Mouse (Mus musculus) adrenal gland, adult 2 months (tissue): ENCODE measurements around the gene Fa2h. TPM values are rescaled to one million over a fixed set of nuclear protein-coding genes. Genes with fewer than 3 reads are reported as not detected.
A peak's percentile ranks its signal among the peaks of the same experiment; 100 is the strongest.

Experiments
- DNase-seq: peaks from one replicate; pipeline ENCODE4 v3.0.0; 2021
- long read RNA-seq: library from polyadenylated mRNA; stranded (forward); transcript quantifications from one replicate; pipeline ENCODE4 v2.0.0, GENCODE M21; 2021
- polyA plus RNA-seq: library from polyadenylated mRNA; depleted of rRNA; stranded (reverse); fragments of >200 nt; gene quantifications from 2 replicates; pipeline ENCODE4 v1.2.3, GENCODE M21; 2012; rRNA removed
- total RNA-seq, 2 experiments: library from RNA; stranded (reverse); gene quantifications; 2 replicates each; pipeline ENCODE4 v1.2.3; 2021

The Fa2h gene
- total RNA-seq (1 to 10 TPM in 1 of 2 experiments, under 1 TPM in 1; 0.21 to 4.7 TPM), polyA plus RNA-seq (19.0 and 37.5 TPM in 2 replicates)
- long read RNA-seq, result 0 reads

GRCm38 (mm10) chr8:111393391-111394363 lies at the start of gene Fa2h:
TSS of gene Fa2h (minus strand) at chr8:111393824.
- DNase-seq, result peak; percentile 91

- peak; percentile 77 for DNase-seq
Measured at GRCm38 (mm10) chr8:111439189-111439588, 45.6 kb upstream of the Fa2h start.

GRCm38 (mm10) chr8:111435071-111435828 lies 41.6 kb upstream of the Fa2h start:
- DNase-seq, result peak; percentile 71

GRCm38 (mm10) chr8:111424646-111425045 lies 31.0 kb upstream of the Fa2h start:
- no peak for DNase-seq

GRCm38 (mm10) chr8:111424181-111424580 lies 30.6 kb upstream of the Fa2h start:
- DNase-seq, result peak; percentile 50

GRCm38 (mm10) chr8:111422614-111423013 lies 29.0 kb upstream of the Fa2h start:
- DNase-seq, result no peak

- no peak for DNase-seq
Measured at GRCm38 (mm10) chr8:111419171-111419570, 25.5 kb upstream of the Fa2h start.

- DNase-seq, result peak; percentile 27
Measured at GRCm38 (mm10) chr8:111418601-111419000, 25.0 kb upstream of the Fa2h start.

GRCm38 (mm10) chr8:111417222-111417621 lies 23.6 kb upstream of the Fa2h start:
- no peak for DNase-seq

GRCm38 (mm10) chr8:111403391-111403790 lies 9.8 kb upstream of the Fa2h start:
- peak; percentile 11 for DNase-seq

- DNase-seq, result no peak
Measured at GRCm38 (mm10) chr8:111391268-111391667, 2.4 kb downstream of the Fa2h start.

- no peak for DNase-seq
Measured at GRCm38 (mm10) chr8:111390837-111391236, 2.8 kb downstream of the Fa2h start.

- DNase-seq, result no peak
Measured at GRCm38 (mm10) chr8:111389581-111389980, 4.0 kb downstream of the Fa2h start.

- peak; percentile 24 for DNase-seq
Measured at GRCm38 (mm10) chr8:111385915-111386314, 7.7 kb downstream of the Fa2h start.

GRCm38 (mm10) chr8:111384628-111385027 lies 9.0 kb downstream of the Fa2h start:
- DNase-seq, result no peak

GRCm38 (mm10) chr8:111375192-111375591 lies 18.4 kb downstream of the Fa2h start:
- no peak for DNase-seq

- DNase-seq, result no peak
Measured at GRCm38 (mm10) chr8:111369711-111370110, 23.9 kb downstream of the Fa2h start.

- no peak for DNase-seq
Measured at GRCm38 (mm10) chr8:111367350-111367749, 26.3 kb downstream of the Fa2h start.

GRCm38 (mm10) chr8:111366610-111367234 lies 26.9 kb downstream of the Fa2h start:
- peak; percentile 44 for DNase-seq

- no peak for DNase-seq
Measured at GRCm38 (mm10) chr8:111363489-111363888, 30.1 kb downstream of the Fa2h start.

GRCm38 (mm10) chr8:111360579-111361209 lies 32.9 kb downstream of the Fa2h start:
- no peak for DNase-seq

GRCm38 (mm10) chr8:111359936-111360335 lies 33.7 kb downstream of the Fa2h start:
- DNase-seq, result no peak
